Mouse (Mus musculus) hindbrain, postnatal 0 days (tissue): ENCODE data around the gene Ccs. TPM values are rescaled to one million over a fixed set of nuclear protein-coding genes. Genes with fewer than 3 reads are reported as not detected.

Experiments
- ATAC-seq: fragments of 200-750 bp; cut with Nextera tagmentation; 2 replicates; pipeline ENCODE4 v1.8.0; 2017; ENCODE audit warnings: mild to moderate bottlenecking, moderate TSS enrichment, moderate library complexity
- DNase-seq: peaks from one replicate; pipeline ENCODE4 v3.0.0-alpha.2; 2015; ENCODE audit warnings: low spot score
- H3K27ac ChIP-seq: fragments of 300-500 bp; sonication (generic); 2 replicates; pipeline ENCODE4 v1.5.1; 2014; ENCODE audit warnings: mild to moderate bottlenecking
- H3K27me3 ChIP-seq: fragments of 300-500 bp; sonication (generic); 2 replicates; pipeline ENCODE4 v1.6.1; 2014; ENCODE audit warnings: low read length, mixed read lengths; ENCODE audit not compliant: insufficient read depth
- H3K36me3 ChIP-seq: fragments of 300-500 bp; sonication (generic); 2 replicates; pipeline ENCODE4 v1.6.1; 2014; ENCODE audit warnings: low read length, mixed read lengths; ENCODE audit not compliant: insufficient read depth
- H3K4me1 ChIP-seq: fragments of 300-500 bp; sonication (generic); 2 replicates; pipeline ENCODE4 v1.6.1; 2014; ENCODE audit warnings: antibody characterized with exemption, low read length, mixed read lengths; ENCODE audit not compliant: insufficient read depth
- H3K4me2 ChIP-seq: fragments of 300-500 bp; sonication (generic); 2 replicates; pipeline ENCODE4 v1.6.1; 2014; ENCODE audit warnings: low read depth, mild to moderate bottlenecking, low read length, moderate library complexity, mixed read lengths
- H3K4me3 ChIP-seq: fragments of 300-500 bp; sonication (generic); 2 replicates; pipeline ENCODE4 v1.5.1; 2014; ENCODE audit warnings: low read length
- H3K9ac ChIP-seq: fragments of 300-500 bp; sonication (generic); replicated peaks from 2 replicates; pipeline ENCODE4 v1.6.1; 2014; ENCODE audit warnings: mild to moderate bottlenecking, low read length, moderate library complexity, mixed read lengths
- H3K9me3 ChIP-seq: fragments of 300-500 bp; sonication (generic); 2 replicates; pipeline ENCODE4 v1.6.1; 2016; ENCODE audit warnings: low read length, mixed read lengths
- CTCF ChIP-seq: IDR thresholded peaks from 2 replicates; pipeline ENCODE4 v1.5.1; 2016; ENCODE audit warnings: antibody characterized with exemption, control low read depth, low read depth
- WGBS: fragments of 180-500 bp; shearing (Covaris S2); extraction: QIAGEN DNeasy Blood & Tissue Kit; methylation state at CpG from one replicate; pipeline ENCODE4 v1.1.7; 2014; 5-methylcytosine and 5-hydroxymethylcytosine counted together
- polyA plus RNA-seq: library from polyadenylated mRNA; unstranded; fragments of >200 nt; fragmentation: Nextera tagmentation; extraction: Ambion mirVana; gene quantifications from 2 replicates; pipeline ENCODE4 v1.2.1, GENCODE M21; 2015
- total RNA-seq: library from RNA; depleted of rRNA; stranded (reverse); fragments of >200 nt; gene quantifications from 2 replicates; pipeline ENCODE4 v1.2.3, GENCODE M21; 2014; rRNA removed

Gene Ccs
- total and polyA plus RNA-seq, 2 experiments from 2014 or later: 32.0 to 51.1 TPM

DNA sequence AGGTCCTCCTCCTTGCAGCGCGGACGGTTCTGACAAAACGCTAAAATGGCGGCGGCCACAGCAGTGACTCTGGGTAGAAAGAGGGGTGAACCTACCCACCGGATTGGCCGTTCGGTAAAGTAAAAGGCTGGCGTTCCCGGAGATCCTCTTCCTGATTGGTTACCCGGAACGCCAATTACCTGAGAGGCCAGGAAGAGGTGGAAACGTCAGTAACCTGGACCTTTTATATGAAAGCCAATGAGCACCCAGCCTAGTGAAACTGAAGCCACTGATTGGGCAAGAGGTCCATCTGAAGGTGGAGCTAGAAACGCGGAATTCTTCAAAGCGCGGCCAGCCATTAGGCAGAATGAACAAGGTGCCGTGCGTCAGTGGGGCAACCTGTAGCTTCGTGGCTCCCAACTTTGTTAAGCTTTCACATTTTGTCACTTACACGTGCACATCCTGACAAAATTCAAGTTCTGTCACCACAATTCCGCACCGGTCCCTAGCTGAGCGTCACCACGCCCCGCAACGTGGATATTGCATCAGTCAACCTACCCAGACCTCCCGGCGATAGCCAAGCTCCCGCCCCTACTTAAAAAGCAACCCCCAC, 45.2 kb downstream of the Ccs start, which contains the start of gene Rbm4:
Gene Rbm4 (minus strand): TSS at position 71 of the 592 bp plus-strand sequence.
- Histone ChIP-seq H3K4me2 (peak within 1 kb of the TSS; percentile 86), H3K4me3 (peak within 1 kb of the TSS; percentile 78), H3K4me1 (peaks cover 7% of the 10 kb centered on the region), H3K27me3 (no peaks in the 10 kb centered on the region), H3K36me3 (no peaks in the 10 kb centered on the region), H3K27ac (peak within 1 kb of the TSS; percentile 87), H3K9me3 (no peaks in the 10 kb centered on the region), H3K9ac (peak within 1 kb of the TSS; percentile 70)
- peak; percentile 99 for DNase-seq
- WGBS: 0% methylated on average over 31 of the region's 31 CpGs
- peak; percentile 100 for ATAC-seq
- TF ChIP-seq CTCF: no peak; the same call in 1 of the 2 replicates

- no peaks in the 10 kb centered on the region for H3K9me3 ChIP-seq
- peak; percentile 28 for DNase-seq
- H3K4me1 ChIP-seq: peaks cover 7% of the 10 kb centered on the region
- TF ChIP-seq CTCF: no peak; the same call in 1 of the 2 replicates
- peak overlapping the region; percentile 87 for H3K27ac ChIP-seq
- H3K36me3 ChIP-seq: no peaks in the 10 kb centered on the region
- H3K27me3 ChIP-seq: no peaks in the 10 kb centered on the region
- peak overlapping the region; percentile 86 for H3K4me2 ChIP-seq
- under 1% methylated on average over 16 of the region's 16 CpGs for WGBS
- peak overlapping the region; percentile 78 for H3K4me3 ChIP-seq
- peak overlapping the region; percentile 70 for H3K9ac ChIP-seq
- peak; percentile 22; the same call in 1 of the 2 replicates for ATAC-seq
Observed at GRCm38 (mm10) chr19:4793281-4793830, 45.8 kb downstream of the Ccs start.

DNA sequence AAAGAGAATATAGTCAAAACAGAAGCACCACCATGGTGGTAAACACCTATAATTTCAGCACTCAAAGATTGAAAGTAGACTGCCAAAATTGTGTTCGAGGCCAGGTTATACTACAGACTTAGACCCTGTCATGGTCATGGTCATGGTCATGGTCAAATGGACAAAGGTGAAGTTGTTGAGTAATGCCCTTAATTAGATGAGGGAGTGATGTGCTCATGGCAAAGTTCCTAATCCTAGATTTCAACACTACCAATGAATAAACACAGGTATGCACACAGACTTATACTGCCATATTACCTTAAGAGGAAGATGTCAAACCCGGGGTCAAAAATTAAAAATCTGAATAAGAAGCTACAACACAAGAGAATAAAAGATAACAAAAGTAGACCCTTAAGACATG, 52.8 kb downstream of the Ccs start:
- ATAC-seq: no peak
- H3K9ac ChIP-seq: no peak overlapping the region
- peaks cover 7% of the 10 kb centered on the region for H3K4me1 ChIP-seq
- no peak for DNase-seq
- H3K4me3 ChIP-seq: no peak overlapping the region
- H3K4me2 ChIP-seq: no peak overlapping the region
- H3K27ac ChIP-seq: no peak overlapping the region
- TF ChIP-seq CTCF: no peak
- H3K36me3 ChIP-seq: peaks cover 26% of the 10 kb centered on the region
- no peaks in the 10 kb centered on the region for H3K9me3 ChIP-seq
- no peaks in the 10 kb centered on the region for H3K27me3 ChIP-seq
- WGBS: 92% methylated on average over 2 of the region's 2 CpGs

DNA sequence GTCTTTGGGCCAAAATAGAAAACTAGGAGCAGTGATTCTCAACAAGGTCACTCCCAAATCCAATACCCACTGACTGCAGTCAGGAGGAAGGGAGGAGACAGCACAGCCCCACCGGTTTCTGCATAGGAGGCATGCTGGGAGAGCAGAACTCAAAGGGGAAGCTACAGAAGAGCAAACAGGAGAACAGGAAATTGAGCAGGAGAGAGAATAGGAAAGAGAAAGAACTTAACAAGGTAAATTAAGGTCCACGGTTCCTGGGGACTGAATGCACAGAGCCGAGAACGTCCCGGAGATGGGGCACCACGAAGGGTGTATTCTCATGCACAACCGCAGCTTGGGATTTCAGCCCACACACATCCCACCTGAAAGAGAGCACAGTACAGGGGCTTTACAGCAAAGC, 53.9 kb downstream of the Ccs start:
- Histone ChIP-seq H3K27ac (no peak overlapping the region), H3K9me3 (no peaks in the 10 kb centered on the region), H3K4me3 (no peak overlapping the region), H3K9ac (no peak overlapping the region), H3K4me2 (no peak overlapping the region), H3K4me1 (peaks cover 3% of the 10 kb centered on the region), H3K27me3 (no peaks in the 10 kb centered on the region), H3K36me3 (peaks cover 26% of the 10 kb centered on the region)
- TF ChIP-seq CTCF: no peak
- ATAC-seq (no peak), DNase-seq (no peak)
- 88% methylated on average over 7 of the region's 7 CpGs for WGBS

GRCm38 (mm10) chr19:4782891-4783290, 56.2 kb downstream of the Ccs start:
- Histone ChIP-seq H3K9ac (no peak overlapping the region), H3K4me2 (no peak overlapping the region), H3K4me1 (no peaks in the 10 kb centered on the region), H3K36me3 (peaks cover 24% of the 10 kb centered on the region), H3K27ac (no peak overlapping the region), H3K27me3 (no peaks in the 10 kb centered on the region), H3K4me3 (no peak overlapping the region), H3K9me3 (no peaks in the 10 kb centered on the region)
- 82% methylated on average over 2 of the region's 2 CpGs for WGBS
- ATAC-seq (no peak), DNase-seq (no peak)
- TF ChIP-seq CTCF: no peak

Other genes starting within 250 kb of the Ccs start
- gene Lrfn4, start 223.7 kb downstream of the Ccs start, total RNA-seq: 172 and 178 TPM in 2 replicates
- gene Lrfn4, start 223.7 kb downstream of the Ccs start, polyA plus RNA-seq: 14.1 and 15.6 TPM in 2 replicates
- 59.6 and 77.1 TPM in 2 replicates for gene Rce1, start 213.7 kb downstream of the Ccs start, total RNA-seq
- 47.6 and 48.9 TPM in 2 replicates for gene Rce1, start 213.7 kb downstream of the Ccs start, polyA plus RNA-seq
- 1.3 and 4.2 TPM in 2 replicates for gene Gm960, start 140.7 kb downstream of the Ccs start, total RNA-seq
- gene Gm960, start 140.7 kb downstream of the Ccs start, polyA plus RNA-seq: 5.2 and 5.5 TPM in 2 replicates
- gene Sptbn2, start 128.2 kb downstream of the Ccs start, total RNA-seq: 143 and 164 TPM in 2 replicates
- gene Sptbn2, start 128.2 kb downstream of the Ccs start, polyA plus RNA-seq: 17.9 TPM in 2 replicates
- gene Rbm4b, start 82.8 kb downstream of the Ccs start, total RNA-seq: 59.2 and 69.4 TPM in 2 replicates
- 81.8 and 84.8 TPM in 2 replicates for gene Rbm4b, start 82.8 kb downstream of the Ccs start, polyA plus RNA-seq
- gene Rbm4, start 45.4 kb downstream of the Ccs start, total RNA-seq: 85.3 and 85.6 TPM in 2 replicates
- gene Rbm4, start 45.4 kb downstream of the Ccs start, polyA plus RNA-seq: 39.7 and 40.9 TPM in 2 replicates
- gene Gm21992, start 27.7 kb downstream of the Ccs start, total RNA-seq: 6.9 and 9.8 TPM in 2 replicates
- gene Gm21992, start 27.7 kb downstream of the Ccs start, polyA plus RNA-seq: 11.9 and 19.8 TPM in 2 replicates
- 40.1 and 45.6 TPM in 2 replicates for gene Rbm14, start 27.7 kb downstream of the Ccs start, total RNA-seq
- gene Rbm14, start 27.7 kb downstream of the Ccs start, polyA plus RNA-seq: 37.5 TPM in 2 replicates
- 0.72 and 0.89 TPM in 2 replicates for gene Ccdc87, start within 50 bp of the Ccs start, total RNA-seq
- 0.71 and 0.83 TPM in 2 replicates for gene Ccdc87, start within 50 bp of the Ccs start, polyA plus RNA-seq
- 80.2 and 147 TPM in 2 replicates for gene Ctsf, start 15.8 kb upstream of the Ccs start, total RNA-seq
- 98.2 and 106 TPM in 2 replicates for gene Ctsf, start 15.8 kb upstream of the Ccs start, polyA plus RNA-seq
- gene Actn3, start 38.6 kb upstream of the Ccs start, total RNA-seq: 6.8 and 8.4 TPM in 2 replicates
- 3.8 and 3.9 TPM in 2 replicates for gene Actn3, start 38.6 kb upstream of the Ccs start, polyA plus RNA-seq
- 29.1 and 30.7 TPM in 2 replicates for gene Zdhhc24, start 39.3 kb upstream of the Ccs start, total RNA-seq
- gene Zdhhc24, start 39.3 kb upstream of the Ccs start, polyA plus RNA-seq: 17.4 and 20.9 TPM in 2 replicates
- 17.9 and 37.6 TPM in 2 replicates for gene Bbs1, start 67.3 kb upstream of the Ccs start, total RNA-seq
- gene Bbs1, start 67.3 kb upstream of the Ccs start, polyA plus RNA-seq: 7.3 and 9.1 TPM in 2 replicates
- 94.0 and 111 TPM in 2 replicates for gene Dpp3, start 89.0 kb upstream of the Ccs start, total RNA-seq
- gene Dpp3, start 89.0 kb upstream of the Ccs start, polyA plus RNA-seq: 78.3 and 79.2 TPM in 2 replicates
- gene Peli3, start 103.8 kb upstream of the Ccs start, total RNA-seq: 11.9 and 13.4 TPM in 2 replicates
- 8.1 and 8.6 TPM in 2 replicates for gene Peli3, start 103.8 kb upstream of the Ccs start, polyA plus RNA-seq
- 83.5 and 90.4 TPM in 2 replicates for gene Mrpl11, start 122.8 kb upstream of the Ccs start, total RNA-seq
- gene Mrpl11, start 122.8 kb upstream of the Ccs start, polyA plus RNA-seq: 138 and 139 TPM in 2 replicates
- gene Npas4, start 151.0 kb upstream of the Ccs start, total RNA-seq: 1.9 and 3.0 TPM in 2 replicates
- 0.13 and 0.20 TPM in 2 replicates for gene Npas4, start 151.0 kb upstream of the Ccs start, polyA plus RNA-seq
- 13.9 and 22.5 TPM in 2 replicates for gene Slc29a2, start 184.5 kb upstream of the Ccs start, total RNA-seq
- 15.5 and 16.3 TPM in 2 replicates for gene Slc29a2, start 184.5 kb upstream of the Ccs start, polyA plus RNA-seq
- gene B4gat1, start 199.5 kb upstream of the Ccs start, total RNA-seq: 166 and 178 TPM in 2 replicates
- gene B4gat1, start 199.5 kb upstream of the Ccs start, polyA plus RNA-seq: 166 and 174 TPM in 2 replicates
- gene AC124502.3, start 199.6 kb upstream of the Ccs start, total RNA-seq: 4.5 and 8.5 TPM in 2 replicates
- gene AC124502.3, start 199.6 kb upstream of the Ccs start, polyA plus RNA-seq: 2.4 and 3.0 TPM in 2 replicates
- gene Brms1, start 202.0 kb upstream of the Ccs start, total RNA-seq: 5.0 and 5.5 TPM in 2 replicates
- 22.5 and 22.6 TPM in 2 replicates for gene Brms1, start 202.0 kb upstream of the Ccs start, polyA plus RNA-seq
- gene Rin1, start 211.1 kb upstream of the Ccs start, total RNA-seq: 0.93 and 2.0 TPM in 2 replicates
- gene Rin1, start 211.1 kb upstream of the Ccs start, polyA plus RNA-seq: 0.72 and 0.86 TPM in 2 replicates
- gene Cd248, start 228.7 kb upstream of the Ccs start, total RNA-seq: 15.4 and 16.4 TPM in 2 replicates
- 10.7 and 12.5 TPM in 2 replicates for gene Cd248, start 228.7 kb upstream of the Ccs start, polyA plus RNA-seq
- gene Tmem151a, start 246.2 kb upstream of the Ccs start, total RNA-seq: 68.9 and 76.6 TPM in 2 replicates
- gene Tmem151a, start 246.2 kb upstream of the Ccs start, polyA plus RNA-seq: 61.0 and 71.5 TPM in 2 replicates
- 59.7 and 69.0 TPM in 2 replicates for gene Yif1a, start 249.2 kb upstream of the Ccs start, total RNA-seq
- gene Yif1a, start 249.2 kb upstream of the Ccs start, polyA plus RNA-seq: 66.6 and 68.0 TPM in 2 replicates